Mouse (Mus musculus) kidney, adult 2 months (tissue): ENCODE data around the gene Tmcc1. TPM values are rescaled to one million over a fixed set of nuclear protein-coding genes. Genes with fewer than 3 reads are reported as not detected.
A peak's percentile ranks its signal among the peaks of the same experiment; 100 is the strongest.

ENCODE experiments used
- DNase-seq: peaks from one replicate; pipeline ENCODE4 v3.0.0; 2021
- H3K27ac ChIP-seq: fragments of 200-500 bp; 2 replicates; pipeline ENCODE4 v1.5.1; 2012; ENCODE audit warnings: low read depth, low read length, control low read depth, inconsistent platforms; ENCODE audit not compliant: insufficient read depth
- H3K27me3 ChIP-seq: fragments of 200-500 bp; replicated peaks from 2 replicates; pipeline ENCODE4 v1.6.1; 2012; ENCODE audit warnings: mild to moderate bottlenecking, moderate library complexity, low read length, inconsistent platforms; ENCODE audit not compliant: control insufficient read depth, insufficient read depth
- H3K36me3 ChIP-seq: fragments of 200-500 bp; 2 replicates; pipeline ENCODE4 v1.6.1; 2012; ENCODE audit warnings: mild to moderate bottlenecking, moderate library complexity, low read length, inconsistent platforms; ENCODE audit not compliant: control insufficient read depth, insufficient read depth
- H3K4me1 ChIP-seq: fragments of 200-500 bp; 2 replicates; pipeline ENCODE4 v1.6.1; 2011; ENCODE audit warnings: low read length; ENCODE audit not compliant: control insufficient read depth, insufficient read depth
- H3K4me3 ChIP-seq: fragments of 200-500 bp; 2 replicates; pipeline ENCODE4 v1.5.1; 2011; ENCODE audit warnings: mild to moderate bottlenecking, low read depth, low read length, control low read depth; ENCODE audit not compliant: insufficient read depth
- CTCF ChIP-seq: fragments of 200-500 bp; conservative IDR thresholded peaks from 2 replicates; pipeline ENCODE4 v1.5.1; 2011; ENCODE audit warnings: low read depth, mild to moderate bottlenecking, control low read depth, low read length, moderate library complexity, mixed read lengths; ENCODE audit not compliant: insufficient read depth, insufficient read length
- POLR2A ChIP-seq: fragments of 200-500 bp; IDR thresholded peaks from one replicate; pipeline ENCODE4 v1.6.1; 2011; ENCODE audit warnings: low read depth, low read length, control low read depth
- WGBS: fragments of 180-500 bp; shearing (Covaris S2); methylation state at CpG from one replicate; pipeline ENCODE4 v1.1.7; 2018; 5-methylcytosine and 5-hydroxymethylcytosine counted together
- polyA plus RNA-seq: library from polyadenylated mRNA; depleted of rRNA; stranded (reverse); fragments of >200 nt; gene quantifications from 2 replicates; pipeline ENCODE4 v1.2.3, GENCODE M21; 2012

Gene Tmcc1
- polyA plus RNA-seq, 1 experiment = 10.1 TPM

- peak overlapping the region; percentile 64 for H3K4me3 ChIP-seq
- TF ChIP-seq CTCF = no peak
- no peak for TF ChIP-seq POLR2A
- no peaks in the 10 kb centered on the region for H3K27me3 ChIP-seq
- peak; percentile 33 for DNase-seq
- H3K27ac ChIP-seq = peak overlapping the region; percentile 80
- no peaks in the 10 kb centered on the region for H3K36me3 ChIP-seq
- H3K4me1 ChIP-seq = peaks cover 4% of the 10 kb centered on the region; the same call in 1 of the 2 replicates
- 2% methylated on average over 93 of the region's 93 CpGs for WGBS
Observed at GRCm38 (mm10) chr6:115994146-115994876, 199.0 kb downstream of the Tmcc1 start.

- DNase-seq = no peak
- Histone ChIP-seq H3K4me3 (peak overlapping the region; percentile 64), H3K4me1 (peaks cover 4% of the 10 kb centered on the region; the same call in 1 of the 2 replicates), H3K36me3 (no peaks in the 10 kb centered on the region), H3K27me3 (no peaks in the 10 kb centered on the region), H3K27ac (peak overlapping the region; percentile 80)
- TF ChIP-seq CTCF (no peak), POLR2A (no peak)
- 4% methylated on average over 86 of the region's 86 CpGs for WGBS
Observed at GRCm38 (mm10) chr6:115993463-115994145, 199.7 kb downstream of the Tmcc1 start.

GRCm38 (mm10) chr6:115992981-115993380 is 200.3 kb downstream of the Tmcc1 start:
- 47% methylated on average over 6 of the region's 6 CpGs for WGBS
- H3K27ac ChIP-seq = peak overlapping the region; percentile 32
- no peaks in the 10 kb centered on the region for H3K36me3 ChIP-seq
- peak overlapping the region; percentile 64 for H3K4me3 ChIP-seq
- TF ChIP-seq CTCF (no peak), POLR2A (no peak)
- no peaks in the 10 kb centered on the region for H3K27me3 ChIP-seq
- peaks cover 4% of the 10 kb centered on the region; the same call in 1 of the 2 replicates for H3K4me1 ChIP-seq
- DNase-seq = no peak

- peaks cover 4% of the 10 kb centered on the region; the same call in 1 of the 2 replicates for H3K4me1 ChIP-seq
- no peaks in the 10 kb centered on the region for H3K36me3 ChIP-seq
- DNase-seq = no peak
- no peaks in the 10 kb centered on the region for H3K27me3 ChIP-seq
- H3K27ac ChIP-seq = peak overlapping the region; percentile 67
- H3K4me3 ChIP-seq = peak overlapping the region; percentile 64
- 35% methylated on average over 10 of the region's 10 CpGs for WGBS
- no peak for TF ChIP-seq POLR2A
- no peak for TF ChIP-seq CTCF
Observed at GRCm38 (mm10) chr6:115991881-115992620, 201.2 kb downstream of the Tmcc1 start.

GRCm38 (mm10) chr6:115991108-115991880 is 202.0 kb downstream of the Tmcc1 start:
- H3K4me1 ChIP-seq = peaks cover 4% of the 10 kb centered on the region; the same call in 1 of the 2 replicates
- DNase-seq = peak; percentile 51
- H3K27ac ChIP-seq = peak overlapping the region; percentile 67
- 44% methylated on average over 13 of the region's 13 CpGs for WGBS
- no peaks in the 10 kb centered on the region for H3K27me3 ChIP-seq
- no peaks in the 10 kb centered on the region for H3K36me3 ChIP-seq
- peak overlapping the region; percentile 64 for H3K4me3 ChIP-seq
- TF ChIP-seq CTCF (no peak), POLR2A (no peak)

- peak overlapping the region; percentile 64 for H3K4me3 ChIP-seq
- WGBS = 63% methylated on average over 9 of the region's 9 CpGs
- H3K4me1 ChIP-seq = no peaks in the 10 kb centered on the region
- H3K27me3 ChIP-seq = no peaks in the 10 kb centered on the region
- no peak for DNase-seq
- H3K36me3 ChIP-seq = no peaks in the 10 kb centered on the region
- no peak for TF ChIP-seq POLR2A
- no peak for TF ChIP-seq CTCF
- peak overlapping the region; percentile 17; the same call in 1 of the 2 replicates for H3K27ac ChIP-seq
Observed at GRCm38 (mm10) chr6:115990479-115990878, 202.8 kb downstream of the Tmcc1 start.
